Mouse (Mus musculus): ENCODE measurements around the gene Numa1.

The Numa1 gene

GRCm38 (mm10) chr7:102063891-102064290, 130.0 kb downstream of the Numa1 start:
- no peak for DNase-seq

Data from kidney, postnatal 36 days (tissue).